Comparison of ENCODE assay signal across 26 mouse cellular contexts in the genomic region with DNA sequence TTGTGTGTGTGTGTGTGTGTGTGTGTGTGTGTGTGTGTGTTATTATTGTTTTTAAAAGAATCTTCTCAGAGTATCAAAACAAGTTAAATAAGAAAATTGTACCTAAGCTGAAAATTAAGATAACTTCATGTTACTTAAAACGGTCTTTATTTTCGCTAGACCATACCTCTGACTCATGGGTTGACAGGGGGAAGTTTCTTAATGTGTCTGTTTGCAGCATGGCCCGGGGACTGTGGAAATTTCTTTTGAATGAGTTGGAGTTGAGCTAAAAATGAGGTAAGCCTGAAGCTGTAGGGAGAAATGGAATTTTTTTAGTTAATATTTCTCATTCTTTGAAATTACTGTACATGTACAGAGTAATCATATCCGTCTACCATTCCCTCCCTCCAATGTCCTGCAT. TPM values are rescaled to one million over a fixed set of nuclear protein-coding genes. Genes with fewer than 3 reads are reported as not detected.
A peak's percentile ranks its signal among the peaks of the same experiment; 100 is the strongest.
DNase-seq lines count a peak whose midpoint lies in the region; ATAC-seq and TF ChIP-seq lines count a peak whose summit lies in the region.
"Had no signal": no experiment of that assay in that cellular context is flagged by ENCODE, and none has a peak within 500 bp of the region (broad histone marks: within the 10 kb centered on the region; RNA-seq: fewer than 3 reads in every experiment).

No protein-coding gene starts in this region.

- no peak for TF ChIP-seq POLR2A in embryonic fibroblast, embryonic 13.5 days (IDR thresholded peaks at IDR 0.05; ENCODE audit: low read depth, low read length)
- no peak for TF ChIP-seq POLR2A in myocyte (IDR thresholded peaks at IDR 0.05; ENCODE audit: insufficient read length, low read depth)

- H3K4me1 ChIP-seq in embryonic fibroblast, embryonic 13.5 days (ENCODE audit: control insufficient read depth, insufficient read depth, low read length): peaks cover 8% of the 10 kb centered on the region; the same call in 1 of the 2 replicates
- H3K4me1 ChIP-seq in kidney, embryonic 16.5 days (ENCODE audit: insufficient read depth, low read length): no peaks in the 10 kb centered on the region
- H3K4me1 ChIP-seq: embryonic facial prominence, embryonic 15.5 days; heart, embryonic 12.5 days; liver, embryonic 13.5 days; neural tube, embryonic 13.5 days had no signal

- H3K4me2 ChIP-seq in myocyte (ENCODE audit: low read depth): peak overlapping the region; percentile 41
- H3K4me2 ChIP-seq in kidney, embryonic 16.5 days (replicated peaks; ENCODE audit: low read depth, low read length): no peak overlapping the region
- H3K4me2 ChIP-seq: embryonic facial prominence, embryonic 15.5 days; forebrain, embryonic 15.5 days; heart, embryonic 12.5 days; hindbrain, embryonic 14.5 days; liver, embryonic 13.5 days; neural tube, embryonic 13.5 days had no signal

- H3K4me3 ChIP-seq in C2C12 (ENCODE audit: insufficient read depth, poor library complexity, severe bottlenecking): no peak overlapping the region
- H3K4me3 ChIP-seq in embryonic fibroblast, embryonic 13.5 days (ENCODE audit: insufficient read depth, low read length): no peak overlapping the region
- no peak overlapping the region for H3K4me3 ChIP-seq in myocyte
- H3K4me3 ChIP-seq in kidney, embryonic 16.5 days (ENCODE audit: low read length): no peak overlapping the region
- H3K4me3 ChIP-seq: embryonic facial prominence, embryonic 10.5 days; embryonic facial prominence, embryonic 15.5 days; forebrain, embryonic 15.5 days; heart, embryonic 12.5 days; liver, embryonic 13.5 days; neural tube, embryonic 13.5 days had no signal

- H3ac ChIP-seq in C2C12 (ENCODE audit: control insufficient read depth, insufficient read length, low read depth): no peak overlapping the region
- no peak overlapping the region for H3ac ChIP-seq in myocyte (ENCODE audit: control insufficient read depth, insufficient read length)

- H3K36me3 ChIP-seq in C2C12 (ENCODE audit: control insufficient read depth, insufficient read depth) (no peaks in the 10 kb centered on the region), myocyte (ENCODE audit: control insufficient read depth, insufficient read depth) (no peaks in the 10 kb centered on the region)
- no peaks in the 10 kb centered on the region for H3K36me3 ChIP-seq in kidney, embryonic 16.5 days (ENCODE audit: insufficient read depth, low read length)
- H3K36me3 ChIP-seq: embryonic facial prominence, embryonic 10.5 days; embryonic facial prominence, embryonic 15.5 days; forebrain, embryonic 15.5 days; G1E; heart, embryonic 12.5 days; liver, embryonic 13.5 days; neural tube, embryonic 13.5 days had no signal

- no peak for ATAC-seq in cerebellum, adult (ENCODE audit: insufficient number of reproducible peaks, low FRiP score, low TSS enrichment)
- no peak for ATAC-seq in kidney, embryonic 16.5 days (ENCODE audit: low FRiP score, low TSS enrichment)
- ATAC-seq: forebrain, embryonic 15.5 days; intestine, postnatal 0 days; lung, postnatal 0 days; midbrain, embryonic 16.5 days had no signal

- H3K27ac ChIP-seq in embryonic fibroblast, embryonic 13.5 days (ENCODE audit: insufficient read depth, low read length): peak overlapping the region; percentile 81; the same call in 1 of the 2 replicates
- no peak overlapping the region for H3K27ac ChIP-seq in kidney, embryonic 16.5 days (ENCODE audit: low read length)
- H3K27ac ChIP-seq: embryonic facial prominence, embryonic 10.5 days; embryonic facial prominence, embryonic 15.5 days; forebrain, embryonic 15.5 days; hindbrain, embryonic 14.5 days; liver, embryonic 13.5 days; neural tube, embryonic 13.5 days had no signal

- no peak for TF ChIP-seq CTCF in C2C12 (IDR thresholded peaks at IDR 0.05; ENCODE audit: control insufficient read depth, insufficient read depth, insufficient read length)
- no peak for TF ChIP-seq CTCF in embryonic fibroblast, embryonic 13.5 days (IDR thresholded peaks at IDR 0.05; ENCODE audit: borderline replicate concordance, insufficient read depth, low read length)

- no peaks in the 10 kb centered on the region for H3K9me3 ChIP-seq in kidney, embryonic 16.5 days (ENCODE audit: low read length)
- H3K9me3 ChIP-seq: embryonic facial prominence, embryonic 10.5 days; embryonic facial prominence, embryonic 15.5 days; forebrain, embryonic 15.5 days; heart, embryonic 12.5 days; liver, embryonic 13.5 days; neural tube, embryonic 13.5 days had no signal

- H3K27me3 ChIP-seq in C2C12 (ENCODE audit: control insufficient read depth, insufficient read depth, insufficient read length) (no peaks in the 10 kb centered on the region), myocyte (ENCODE audit: control insufficient read depth, insufficient read depth, insufficient read length) (no peaks in the 10 kb centered on the region)
- H3K27me3 ChIP-seq in kidney, embryonic 16.5 days (ENCODE audit: insufficient read depth, low read length): no peaks in the 10 kb centered on the region
- H3K27me3 ChIP-seq: embryonic facial prominence, embryonic 15.5 days; forebrain, embryonic 15.5 days; heart, embryonic 12.5 days; liver, embryonic 13.5 days; neural tube, embryonic 13.5 days had no signal

- no peaks in the 10 kb centered on the region for H3K79me3 ChIP-seq in C2C12 (ENCODE audit: low read depth)

- DNase-seq in cerebellum, adult 9-10 months: peak; percentile 24
- no peak for DNase-seq in embryo, embryonic 11 days
- DNase-seq: B cell, adult 2 months; gastrocnemius, postnatal 25 days; heart, adult 18-20 months; heart, postnatal 4 days; left cerebral cortex, postnatal 4 days; liver, embryonic 13.5 days; lung, adult 18-20 months; lung, postnatal 4 days; right cerebral cortex, postnatal 14 days had no signal

- 84% methylated on average over 4 of the region's 4 CpGs for WGBS in kidney, embryonic 16.5 days

- no peak overlapping the region for H3K9ac ChIP-seq in kidney, embryonic 16.5 days (replicated peaks; ENCODE audit: low read length)
- H3K9ac ChIP-seq: embryonic facial prominence, embryonic 15.5 days; forebrain, embryonic 15.5 days; heart, embryonic 12.5 days; hindbrain, embryonic 14.5 days; liver, embryonic 13.5 days; neural tube, embryonic 13.5 days had no signal

- H3K79me2 ChIP-seq in C2C12 (ENCODE audit: control insufficient read depth, insufficient read depth) (no peaks in the 10 kb centered on the region), myocyte (ENCODE audit: control insufficient read depth, insufficient read depth) (no peaks in the 10 kb centered on the region)

TF ChIP-seq in C2C12, 6 proteins besides CTCF, POLR2A, EP300 and RAD21:
- TF ChIP-seq CEBPB (IDR thresholded peaks at IDR 0.05; ENCODE audit: low read depth): peak; percentile 56
- peak; percentile 12 for TF ChIP-seq MAX (IDR thresholded peaks at IDR 0.05)
- no peak for TF ChIP-seq MYOG (IDR thresholded peaks at IDR 0.05; ENCODE audit: control insufficient read depth, extremely low read depth, insufficient read length)
TF ChIP-seq in C2C12: peak in this region for 2.

TF ChIP-seq in myocyte, 11 proteins besides CTCF, POLR2A, EP300 and RAD21:
- no peak for TF ChIP-seq POLR2AphosphoS2 (IDR thresholded peaks at IDR 0.05; ENCODE audit: insufficient read length, low read depth)
- TF ChIP-seq MAX (IDR thresholded peaks at IDR 0.05; ENCODE audit: low read depth): no peak
- TF ChIP-seq E2F4 (IDR thresholded peaks at IDR 0.05; ENCODE audit: insufficient read depth): no peak
- no peak for TF ChIP-seq MYOD1 (IDR thresholded peaks at IDR 0.05; ENCODE audit: control insufficient read depth in 1 of 3, insufficient read length in 2 of 3, low read depth in 2 of 3)
- no peak for TF ChIP-seq TCF3 (IDR thresholded peaks at IDR 0.05; ENCODE audit: insufficient read length, low read depth)
- TF ChIP-seq MYOG (IDR thresholded peaks at IDR 0.05; ENCODE audit: control insufficient read depth in 1 of 3, insufficient read depth in 1 of 3, insufficient read length in 2 of 3, low read depth in 2 of 3): no peak
- TF ChIP-seq TCF12 (IDR thresholded peaks at IDR 0.05; ENCODE audit: insufficient read depth, poor library complexity, severe bottlenecking): no peak
- no peak for TF ChIP-seq USF1 (IDR thresholded peaks at IDR 0.05; ENCODE audit: low read depth)
- no peak for TF ChIP-seq SRF (IDR thresholded peaks at IDR 0.05; ENCODE audit: control insufficient read depth, insufficient read length, low read depth)
- TF ChIP-seq CEBPB (IDR thresholded peaks at IDR 0.05; ENCODE audit: insufficient read depth, poor library complexity, severe bottlenecking): no peak
- no peak for TF ChIP-seq REST (IDR thresholded peaks at IDR 0.05; ENCODE audit: insufficient read depth, insufficient read length)

RNA-seq across cellular contexts. Expression of a gene that starts 42.5 kb away (rescaled TPM):
- polyA plus RNA-seq in C2C12 (2012; fragmentation: generic; extraction: Trizol) (0.25 TPM), myocyte (2012; fragmentation: generic; extraction: Trizol) (0.62 TPM)
- 4.2 and 4.6 TPM in 2 replicates for polyA plus RNA-seq in embryonic fibroblast, embryonic 13.5 days (2011; ENCODE audit: insufficient read length, low read depth, missing spikeins)
- polyA plus RNA-seq in kidney, embryonic 16.5 days (2015; fragmentation: Nextera tagmentation; extraction: Ambion mirVana): 1.7 and 1.9 TPM in 2 replicates
- polyA plus RNA-seq: G1E had no signal

RNA-seq across cellular contexts. Expression of a gene that starts 57.4 kb away (rescaled TPM):
- 8.3 TPM for polyA plus RNA-seq in C2C12 (2012; fragmentation: generic; extraction: Trizol)
- polyA plus RNA-seq in embryonic fibroblast, embryonic 13.5 days (2011; ENCODE audit: insufficient read length, low read depth, missing spikeins): 29.8 and 35.0 TPM in 2 replicates
- polyA plus RNA-seq in myocyte (2012; fragmentation: generic; extraction: Trizol): 9.2 TPM
- polyA plus RNA-seq in kidney, embryonic 16.5 days (2015; fragmentation: Nextera tagmentation; extraction: Ambion mirVana): 6.6 and 8.7 TPM in 2 replicates
- polyA plus RNA-seq: G1E had no signal
